Mouse (Mus musculus): ENCODE measurements around the gene Akr1a1.

The Akr1a1 gene

GRCm38 (mm10) chr4:116657971-116658370 is 6.5 kb upstream of the Akr1a1 start:
- no peak for DNase-seq

GRCm38 (mm10) chr4:116655658-116656057 is 4.2 kb upstream of the Akr1a1 start:
- no peak for DNase-seq

GRCm38 (mm10) chr4:116655100-116655499 is 3.6 kb upstream of the Akr1a1 start:
- no peak for DNase-seq

- DNase-seq: no peak
Observed at GRCm38 (mm10) chr4:116653228-116653627, 1.7 kb upstream of the Akr1a1 start.

GRCm38 (mm10) chr4:116651797-116652135 is 286 bp upstream of the Akr1a1 start:
- DNase-seq: no peak

GRCm38 (mm10) chr4:116650365-116650764 is 1.1 kb downstream of the Akr1a1 start:
- DNase-seq: no peak

- no peak for DNase-seq
Observed at GRCm38 (mm10) chr4:116649411-116649810, 2.1 kb downstream of the Akr1a1 start.

- no peak for DNase-seq
Observed at GRCm38 (mm10) chr4:116645624-116646023, 5.9 kb downstream of the Akr1a1 start.

- DNase-seq: peak; percentile 6 to 9
Observed at GRCm38 (mm10) chr4:116644326-116644725, 7.2 kb downstream of the Akr1a1 start.

- no peak for DNase-seq
Observed at GRCm38 (mm10) chr4:116642071-116642470, 9.4 kb downstream of the Akr1a1 start.

GRCm38 (mm10) chr4:116638821-116639220 is 12.7 kb downstream of the Akr1a1 start:
- DNase-seq: no peak

- no peak for DNase-seq
Observed at GRCm38 (mm10) chr4:116635197-116635596, 16.3 kb downstream of the Akr1a1 start.

- DNase-seq: peak; percentile 72 to 73
Observed at GRCm38 (mm10) chr4:116627722-116628662, 23.5 kb downstream of the Akr1a1 start, which contains the start of gene Nasp. Gene Nasp, minus strand, starts transcription at chr4:116627941.

GRCm38 (mm10) chr4:116627359-116627716 is 24.1 kb downstream of the Akr1a1 start:
- peak; percentile 90 to 94 for DNase-seq

- peak; percentile 76 to 83 for DNase-seq
Observed at GRCm38 (mm10) chr4:116626658-116627358, 24.7 kb downstream of the Akr1a1 start.

GRCm38 (mm10) chr4:116624831-116625230 is 26.6 kb downstream of the Akr1a1 start:
- no peak for DNase-seq

- DNase-seq: no peak
Observed at GRCm38 (mm10) chr4:116615237-116615636, 36.2 kb downstream of the Akr1a1 start.

- DNase-seq: no peak
Observed at GRCm38 (mm10) chr4:116612621-116613020, 38.9 kb downstream of the Akr1a1 start.

GRCm38 (mm10) chr4:116596978-116597881 is 54.2 kb downstream of the Akr1a1 start:
- DNase-seq: peak; percentile 44 to 64

- DNase-seq: no peak
Observed at GRCm38 (mm10) chr4:116596379-116596778, 55.1 kb downstream of the Akr1a1 start, which contains the start of gene Ccdc17. Gene Ccdc17, plus strand, starts transcription at chr4:116596654.

- no peak for DNase-seq
Observed at GRCm38 (mm10) chr4:116595793-116596192, 55.7 kb downstream of the Akr1a1 start.
